In the genomic region with DNA sequence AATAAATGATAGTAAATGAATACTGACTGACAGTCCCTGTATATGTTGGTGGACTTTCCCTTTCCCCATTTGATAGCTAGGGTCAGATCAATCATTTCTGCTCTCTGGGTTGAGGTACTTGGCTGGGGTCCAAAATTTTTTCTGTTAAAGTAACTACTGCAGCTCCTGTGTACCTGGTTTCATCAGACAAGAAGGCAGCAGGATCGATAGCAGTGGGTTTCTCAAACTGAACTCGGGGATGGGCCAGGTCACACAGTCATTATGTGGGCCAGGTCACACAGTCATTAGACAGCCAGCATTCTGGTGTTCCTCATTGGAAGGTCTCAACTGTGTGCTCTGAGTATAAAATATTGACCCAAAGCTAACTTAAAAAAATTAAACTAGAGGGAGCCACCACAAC, we compare ENCODE assay signal across 23 mouse cellular contexts. TPM values are rescaled to one million over a fixed set of nuclear protein-coding genes. Genes with fewer than 3 reads are reported as not detected.
"Had no signal": no experiment of that assay in that cellular context is flagged by ENCODE, and none has a peak within 500 bp of the region (broad histone marks: within the 10 kb centered on the region; RNA-seq: fewer than 3 reads in every experiment).

No protein-coding gene starts in this region.

- H3K9ac ChIP-seq: lung, embryonic 14.5 days; midbrain, embryonic 12.5 days; neural tube, embryonic 13.5 days; neural tube, embryonic 15.5 days had no signal

- H3K9me3 ChIP-seq: midbrain, embryonic 10.5 days; midbrain, embryonic 12.5 days; neural tube, embryonic 13.5 days; neural tube, embryonic 15.5 days had no signal

- DNase-seq: lung, embryonic 14.5 days; lung, postnatal 10 days; lung, postnatal 4 days; midbrain, embryonic 14.5 days; retina, postnatal 1 day; right cerebral cortex, adult 18-20 months; right cerebral cortex, postnatal 25 days; right cerebral cortex, postnatal 4 days; spleen, adult 18-20 months; thymus, adult 18-20 months; thymus, postnatal 14 days; thymus, postnatal 36 days had no signal

- ATAC-seq: midbrain, embryonic 16.5 days had no signal

- H3K27ac ChIP-seq: midbrain, embryonic 10.5 days; midbrain, embryonic 12.5 days; neural tube, embryonic 13.5 days; neural tube, embryonic 15.5 days had no signal

- H3K36me3 ChIP-seq: midbrain, embryonic 10.5 days; midbrain, embryonic 12.5 days; neural tube, embryonic 13.5 days; neural tube, embryonic 15.5 days had no signal

- H3K4me2 ChIP-seq: lung, embryonic 14.5 days; midbrain, embryonic 12.5 days; neural tube, embryonic 13.5 days; neural tube, embryonic 15.5 days had no signal

- H3K4me3 ChIP-seq: midbrain, embryonic 10.5 days; midbrain, embryonic 12.5 days; myocyte; neural tube, embryonic 13.5 days; neural tube, embryonic 15.5 days had no signal

- H3K27me3 ChIP-seq: neural tube, embryonic 13.5 days had no signal

RNA-seq across cellular contexts. Expression of gene Efcab10, which starts 33.1 kb away (rescaled TPM):
- total RNA-seq: megakaryocyte, adult 5-6 weeks; megakaryocyte-erythroid progenitor cell, adult 5-6 weeks had no signal
- polyA plus RNA-seq: myocyte; neural tube, embryonic 11.5 days; small intestine, adult 2 months; stomach, embryonic 14.5 days had no signal
